Mouse (Mus musculus): ENCODE data around the gene 4931428F04Rik. TPM values are rescaled to one million over a fixed set of nuclear protein-coding genes. Genes with fewer than 3 reads are reported as not detected.

The 4931428F04Rik gene
- polyA plus RNA-seq, 1 experiment, result 1.6 TPM

- no peaks in the 10 kb centered on the region for H3K27me3 ChIP-seq (replicated peaks)
- peaks cover 95% of the 10 kb centered on the region for H3K4me1 ChIP-seq
- H3K4me3 ChIP-seq (replicated peaks), result no peak overlapping the region
- peaks cover 93% of the 10 kb centered on the region for H3K36me3 ChIP-seq (replicated peaks; ENCODE audit: low read length)
- H3K9me3 ChIP-seq, result no peaks in the 10 kb centered on the region
- TF ChIP-seq GATA1 (IDR thresholded peaks at IDR 0.05; ENCODE audit: borderline replicate concordance, low read length), result no peak
- TF ChIP-seq FLI1 (IDR thresholded peaks at IDR 0.05; ENCODE audit: low read length), result no peak
Measured at GRCm38 (mm10) chr8:105309142-105309847, 19.6 kb upstream of the 4931428F04Rik start.

GRCm38 (mm10) chr8:105308428-105308827, 18.8 kb upstream of the 4931428F04Rik start:
- Histone ChIP-seq H3K4me1 (peaks cover 95% of the 10 kb centered on the region), H3K36me3 (replicated peaks; ENCODE audit: low read length) (peaks cover 93% of the 10 kb centered on the region), H3K4me3 (replicated peaks) (no peak overlapping the region), H3K27me3 (replicated peaks) (no peaks in the 10 kb centered on the region), H3K9me3 (no peaks in the 10 kb centered on the region)
- no peak for TF ChIP-seq GATA1 (IDR thresholded peaks at IDR 0.05; ENCODE audit: borderline replicate concordance, low read length)
- TF ChIP-seq FLI1 (IDR thresholded peaks at IDR 0.05; ENCODE audit: low read length), result no peak

GRCm38 (mm10) chr8:105307670-105308069, 18.0 kb upstream of the 4931428F04Rik start:
- H3K4me1 ChIP-seq, result peaks cover 95% of the 10 kb centered on the region

DNA sequence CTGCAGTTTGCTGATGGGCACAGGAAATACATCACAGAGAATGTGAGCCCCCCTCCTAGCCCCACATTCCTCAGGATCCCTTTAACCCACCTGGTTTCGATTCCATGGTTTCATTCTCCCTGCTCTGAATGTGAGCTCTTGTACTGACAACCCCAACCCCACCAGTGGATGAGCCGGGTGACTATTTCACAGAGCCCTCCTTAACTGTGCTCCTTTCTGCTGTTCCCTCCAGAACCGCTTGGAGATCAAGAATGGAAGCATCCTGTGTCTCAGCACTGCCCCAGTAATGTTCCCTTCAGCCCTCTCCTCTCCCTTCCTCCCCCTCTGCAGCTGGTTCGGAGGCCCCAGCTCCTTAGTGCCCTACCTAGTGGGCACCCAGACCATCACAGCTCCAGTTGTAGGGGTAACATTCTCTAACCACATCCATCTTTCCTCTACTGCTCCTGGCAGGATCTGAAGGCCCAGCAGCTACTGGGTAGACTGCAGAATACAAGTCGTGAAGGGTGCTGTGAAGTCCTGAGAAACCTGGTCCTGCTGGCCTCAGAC, 16.6 kb upstream of the 4931428F04Rik start:
- Histone ChIP-seq H3K4me1 (peaks cover 97% of the 10 kb centered on the region), H3K9me3 (no peaks in the 10 kb centered on the region), H3K27me3 (replicated peaks) (no peaks in the 10 kb centered on the region), H3K4me3 (replicated peaks) (peak overlapping the region; percentile 10), H3K36me3 (replicated peaks; ENCODE audit: low read length) (peaks cover 91% of the 10 kb centered on the region)
- no peak for TF ChIP-seq FLI1 (IDR thresholded peaks at IDR 0.05; ENCODE audit: low read length)
- TF ChIP-seq GATA1 (IDR thresholded peaks at IDR 0.05; ENCODE audit: borderline replicate concordance, low read length), result no peak

More at GRCm38 (mm10) chr8:105307670-105308069, 18.0 kb upstream of the 4931428F04Rik start:
- Histone ChIP-seq H3K4me3 (replicated peaks) (no peak overlapping the region), H3K36me3 (replicated peaks; ENCODE audit: low read length) (peaks cover 92% of the 10 kb centered on the region), H3K27me3 (replicated peaks) (no peaks in the 10 kb centered on the region), H3K9me3 (no peaks in the 10 kb centered on the region)
- no peak for TF ChIP-seq FLI1 (IDR thresholded peaks at IDR 0.05; ENCODE audit: low read length)
- TF ChIP-seq GATA1 (IDR thresholded peaks at IDR 0.05; ENCODE audit: borderline replicate concordance, low read length), result no peak

- Histone ChIP-seq H3K4me1 (peaks cover 100% of the 10 kb centered on the region), H3K36me3 (replicated peaks; ENCODE audit: low read length) (peaks cover 92% of the 10 kb centered on the region), H3K4me3 (replicated peaks) (peak within 1 kb of the TSS; percentile 79), H3K9me3 (no peaks in the 10 kb centered on the region), H3K27me3 (replicated peaks) (no peaks in the 10 kb centered on the region)
- TF ChIP-seq FLI1 (IDR thresholded peaks at IDR 0.05; ENCODE audit: low read length) (no peak), GATA1 (IDR thresholded peaks at IDR 0.05; ENCODE audit: borderline replicate concordance, low read length) (no peak)
Measured at GRCm38 (mm10) chr8:105305211-105306145, 15.8 kb upstream of the 4931428F04Rik start, which contains the start of gene Elmo3. Gene Elmo3, plus strand, starts transcription at chr8:105305601.

GRCm38 (mm10) chr8:105304325-105305210, 14.9 kb upstream of the 4931428F04Rik start:
- Histone ChIP-seq H3K4me3 (replicated peaks) (peak overlapping the region; percentile 79), H3K36me3 (replicated peaks; ENCODE audit: low read length) (peaks cover 92% of the 10 kb centered on the region), H3K9me3 (no peaks in the 10 kb centered on the region), H3K4me1 (peaks cover 100% of the 10 kb centered on the region), H3K27me3 (replicated peaks) (no peaks in the 10 kb centered on the region)
- TF ChIP-seq GATA1 (IDR thresholded peaks at IDR 0.05; ENCODE audit: borderline replicate concordance, low read length), result no peak
- TF ChIP-seq FLI1 (IDR thresholded peaks at IDR 0.05; ENCODE audit: low read length), result no peak

GRCm38 (mm10) chr8:105303874-105304273, 14.2 kb upstream of the 4931428F04Rik start:
- H3K36me3 ChIP-seq (replicated peaks; ENCODE audit: low read length), result peaks cover 90% of the 10 kb centered on the region
- TF ChIP-seq FLI1 (IDR thresholded peaks at IDR 0.05; ENCODE audit: low read length) (no peak), GATA1 (IDR thresholded peaks at IDR 0.05; ENCODE audit: borderline replicate concordance, low read length) (no peak)
- peaks cover 99% of the 10 kb centered on the region for H3K4me1 ChIP-seq
- H3K4me3 ChIP-seq (replicated peaks), result peak overlapping the region; percentile 46
- no peaks in the 10 kb centered on the region for H3K9me3 ChIP-seq
- H3K27me3 ChIP-seq (replicated peaks), result no peaks in the 10 kb centered on the region

DNA sequence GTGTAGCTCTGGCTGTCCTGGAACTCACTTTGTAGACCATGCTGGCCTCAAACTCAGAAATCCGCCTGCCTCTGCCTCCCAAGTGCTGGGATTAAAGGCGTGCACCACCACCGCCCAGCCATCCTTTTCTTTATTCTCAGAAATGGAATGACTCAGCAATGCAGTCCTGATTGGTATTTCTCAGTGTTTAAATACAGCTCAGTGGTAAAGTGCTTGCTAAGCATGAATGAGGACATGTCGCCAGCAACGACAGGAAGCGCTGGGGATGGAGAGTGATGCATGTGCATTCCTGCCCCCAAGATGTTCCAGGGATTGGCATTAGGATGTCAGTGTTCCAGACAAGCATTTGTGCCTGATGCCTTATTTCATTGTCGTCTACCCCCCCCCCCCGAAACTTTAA, 13.7 kb upstream of the 4931428F04Rik start:
- H3K4me3 ChIP-seq (replicated peaks), result peak overlapping the region; percentile 66
- H3K27me3 ChIP-seq (replicated peaks), result no peaks in the 10 kb centered on the region
- peaks cover 90% of the 10 kb centered on the region for H3K36me3 ChIP-seq (replicated peaks; ENCODE audit: low read length)
- H3K9me3 ChIP-seq, result no peaks in the 10 kb centered on the region
- peaks cover 99% of the 10 kb centered on the region for H3K4me1 ChIP-seq
- TF ChIP-seq FLI1 (IDR thresholded peaks at IDR 0.05; ENCODE audit: low read length) (no peak), GATA1 (IDR thresholded peaks at IDR 0.05; ENCODE audit: borderline replicate concordance, low read length) (no peak)

GRCm38 (mm10) chr8:105299962-105300361, 10.3 kb upstream of the 4931428F04Rik start:
- H3K36me3 ChIP-seq (replicated peaks; ENCODE audit: low read length), result peaks cover 65% of the 10 kb centered on the region
- H3K27me3 ChIP-seq (replicated peaks), result no peaks in the 10 kb centered on the region
- H3K9me3 ChIP-seq, result no peaks in the 10 kb centered on the region
- no peak overlapping the region for H3K4me3 ChIP-seq (replicated peaks)
- H3K4me1 ChIP-seq, result peaks cover 96% of the 10 kb centered on the region
- TF ChIP-seq FLI1 (IDR thresholded peaks at IDR 0.05; ENCODE audit: low read length) (no peak), GATA1 (IDR thresholded peaks at IDR 0.05; ENCODE audit: borderline replicate concordance, low read length) (no peak)

Measured in megakaryocyte, embryonic 14.5 days (primary cell).